Mouse (Mus musculus): ENCODE measurements around the gene Dnajc2. TPM values are rescaled to one million over a fixed set of nuclear protein-coding genes. Genes with fewer than 3 reads are reported as not detected.

Dnajc2 gene
- polyA plus RNA-seq, 1 experiment: 21.3 TPM

DNA sequence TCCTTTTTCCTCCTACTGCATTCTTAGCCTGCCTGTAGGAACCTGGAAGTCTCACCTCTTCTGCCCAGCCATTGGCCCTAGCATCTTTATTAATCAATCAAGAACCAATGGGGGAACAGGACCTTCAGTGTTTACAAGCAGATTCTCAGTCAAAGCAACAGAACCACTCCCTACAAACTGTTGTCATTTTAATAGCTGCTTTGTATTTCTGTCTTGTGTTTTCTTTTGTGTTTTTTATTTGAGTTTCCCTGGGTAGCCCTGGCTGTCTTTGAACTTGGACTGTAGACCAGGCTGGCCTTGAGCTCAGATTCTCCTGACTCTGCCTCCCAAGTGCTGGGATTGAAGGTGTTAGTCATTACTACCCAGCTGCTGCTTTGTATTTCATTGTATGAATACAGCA, 7.1 kb upstream of the Dnajc2 start:
- TF ChIP-seq POLR2A (IDR thresholded peaks at IDR 0.05; ENCODE audit: extremely low read depth, insufficient read depth, low read length): no peak
- H3K27ac ChIP-seq (ENCODE audit: insufficient read depth, low read length): no peak overlapping the region

DNA sequence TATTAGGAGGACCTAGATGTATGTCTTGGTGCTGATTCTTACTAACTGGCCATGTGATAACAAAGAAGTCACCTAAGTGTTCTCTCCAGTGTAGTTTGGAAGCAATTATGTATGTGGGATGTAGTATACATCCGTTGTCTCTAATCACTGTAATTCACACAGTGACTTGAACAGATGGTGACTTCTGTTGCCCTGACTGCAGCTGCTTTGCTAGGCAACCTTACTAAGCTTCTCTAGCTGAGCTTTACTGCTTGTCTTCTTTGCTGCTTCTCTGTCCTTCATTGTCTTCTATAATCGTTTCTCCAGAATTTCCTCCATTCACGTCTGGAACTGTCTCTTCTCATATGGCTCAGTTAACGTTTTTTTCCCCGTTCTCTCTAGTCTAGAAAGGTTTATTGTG, 4.0 kb upstream of the Dnajc2 start:
- H3K27ac ChIP-seq (ENCODE audit: insufficient read depth, low read length): no peak overlapping the region
- H3K4me1 ChIP-seq (ENCODE audit: control insufficient read depth, insufficient read depth, low read length): peaks cover 7% of the 10 kb centered on the region
- H3K4me3 ChIP-seq (ENCODE audit: insufficient read depth, low read length): no peak overlapping the region
- TF ChIP-seq CTCF (IDR thresholded peaks at IDR 0.05; ENCODE audit: extremely low read depth, insufficient read depth, low read length): no peak
- no peak for TF ChIP-seq POLR2A (IDR thresholded peaks at IDR 0.05; ENCODE audit: extremely low read depth, insufficient read depth, low read length)

More for the DNA sequence above, 7.1 kb upstream of the Dnajc2 start:
- peaks cover 7% of the 10 kb centered on the region for H3K4me1 ChIP-seq (ENCODE audit: control insufficient read depth, insufficient read depth, low read length)
- H3K4me3 ChIP-seq (ENCODE audit: insufficient read depth, low read length): no peak overlapping the region

DNA sequence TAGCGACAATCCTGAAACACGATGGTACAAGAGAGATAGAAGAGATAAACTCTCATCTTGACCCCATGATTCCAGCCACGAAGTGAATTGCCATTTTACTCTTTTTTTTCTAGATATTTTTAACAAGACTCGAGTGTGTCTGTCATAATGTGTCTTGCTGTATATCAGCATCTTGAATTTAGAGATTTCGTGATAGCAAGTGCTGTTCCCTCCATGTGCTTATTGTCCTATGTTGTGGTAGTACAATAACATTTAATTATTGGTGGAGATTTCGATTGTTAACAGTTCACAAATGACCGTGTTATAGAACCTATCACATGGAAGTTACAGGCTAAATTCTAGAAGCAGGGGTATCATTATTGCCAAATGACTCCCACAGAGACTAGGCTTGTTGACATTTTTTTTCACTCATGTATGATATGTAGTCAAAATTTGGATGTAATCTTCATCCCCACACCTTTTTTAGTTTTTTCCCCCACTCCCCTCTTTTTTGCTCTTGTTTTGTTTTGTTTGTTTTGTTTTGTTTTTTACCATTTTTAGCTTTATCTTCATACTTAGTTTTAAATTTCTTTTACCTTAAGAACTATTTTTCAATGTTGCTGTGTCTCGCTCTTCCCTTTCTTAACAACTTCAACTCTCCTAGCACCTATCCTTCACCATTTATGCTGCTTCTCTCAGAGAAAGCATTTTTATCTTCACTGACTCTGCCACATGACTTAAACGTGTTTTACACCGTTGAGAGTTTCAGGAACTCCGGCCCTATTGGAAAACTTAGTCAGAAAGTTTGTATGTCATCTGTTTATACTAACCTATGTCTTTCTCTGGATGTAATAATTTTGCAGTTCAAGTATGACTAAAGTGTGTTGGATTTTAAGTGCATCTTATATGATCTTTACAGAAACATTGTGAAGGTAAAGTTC, 2.4 kb upstream of the Dnajc2 start:
- no peak overlapping the region for H3K27ac ChIP-seq (ENCODE audit: insufficient read depth, low read length)
- H3K4me1 ChIP-seq (ENCODE audit: control insufficient read depth, insufficient read depth, low read length): peaks cover 7% of the 10 kb centered on the region
- H3K4me3 ChIP-seq (ENCODE audit: insufficient read depth, low read length): peak overlapping the region; percentile 60
- TF ChIP-seq POLR2A (IDR thresholded peaks at IDR 0.05; ENCODE audit: extremely low read depth, insufficient read depth, low read length) (no peak), CTCF (IDR thresholded peaks at IDR 0.05; ENCODE audit: extremely low read depth, insufficient read depth, low read length) (no peak)

DNA sequence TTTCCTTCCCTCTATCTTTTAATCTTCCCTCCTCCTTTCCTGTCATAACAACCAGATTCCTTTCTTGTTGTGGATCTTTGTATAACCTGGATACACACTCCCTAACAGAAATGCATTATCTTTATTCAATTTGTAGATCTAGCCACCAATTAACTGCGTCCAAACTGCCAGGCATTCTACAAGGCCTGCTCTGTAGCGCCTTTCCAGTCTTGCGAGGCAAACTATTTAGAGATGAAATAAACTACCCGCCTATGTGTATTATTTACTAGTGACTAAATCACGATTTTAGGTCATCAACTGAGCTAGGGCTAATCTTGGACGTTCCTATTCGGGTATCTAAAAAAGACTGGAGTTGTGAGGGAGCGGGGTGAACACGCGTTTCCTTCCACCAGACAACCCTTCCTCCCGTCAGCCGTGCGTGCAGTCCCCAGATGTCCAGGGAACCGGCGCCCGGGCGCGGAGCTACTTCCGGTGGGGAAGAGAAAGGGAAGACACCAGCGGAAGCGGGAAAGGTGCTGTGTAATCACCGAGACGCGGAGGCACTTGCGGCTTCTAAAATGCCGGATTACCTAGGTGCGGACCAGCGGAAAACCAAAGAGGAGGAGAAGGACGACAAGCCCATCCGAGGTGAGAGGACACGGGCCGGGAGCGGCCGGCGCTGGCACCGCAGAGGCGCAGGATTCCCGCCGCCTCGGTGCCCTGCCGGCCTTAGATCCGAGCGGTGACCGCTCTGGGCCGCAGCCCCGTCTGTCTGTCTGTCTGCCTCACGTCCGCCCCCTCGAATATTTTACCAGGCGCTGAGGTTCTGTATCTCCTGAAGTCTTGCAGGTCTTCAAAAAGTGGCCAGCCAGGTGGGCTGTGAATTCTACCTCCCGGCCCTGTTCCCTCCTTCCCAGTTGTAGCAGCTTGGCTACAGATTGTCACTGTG, 1.5 kb upstream of the Dnajc2 start:
- H3K4me1 ChIP-seq (ENCODE audit: control insufficient read depth, insufficient read depth, low read length): peaks cover 7% of the 10 kb centered on the region

DNA sequence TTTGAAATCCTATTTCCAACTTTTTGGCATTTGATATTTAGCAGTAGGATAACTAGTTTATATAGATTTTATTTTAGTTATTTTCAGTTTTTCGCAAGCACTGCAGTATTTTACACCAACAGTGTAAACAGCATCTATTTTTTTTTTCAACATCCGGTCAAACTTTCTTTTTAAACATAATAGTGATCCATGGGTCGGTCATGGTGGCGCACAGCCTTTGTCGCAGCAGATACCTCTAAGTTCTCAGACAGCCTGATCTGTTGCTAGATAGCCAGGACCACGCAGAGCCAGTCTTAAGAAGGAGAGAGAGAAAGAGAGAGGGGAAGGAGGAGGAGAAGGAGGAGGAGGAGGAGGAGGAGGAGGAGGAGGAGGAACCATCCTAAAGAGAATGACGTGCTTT, 725 bp upstream of the Dnajc2 start:
- H3K27ac ChIP-seq (ENCODE audit: insufficient read depth, low read length): no peak overlapping the region
- H3K4me1 ChIP-seq (ENCODE audit: control insufficient read depth, insufficient read depth, low read length): peaks cover 7% of the 10 kb centered on the region
- TF ChIP-seq POLR2A (IDR thresholded peaks at IDR 0.05; ENCODE audit: extremely low read depth, insufficient read depth, low read length) (no peak), CTCF (IDR thresholded peaks at IDR 0.05; ENCODE audit: extremely low read depth, insufficient read depth, low read length) (no peak)
- no peak overlapping the region; the same call in 1 of the 2 replicates for H3K4me3 ChIP-seq (ENCODE audit: insufficient read depth, low read length)

More for the DNA sequence above, 1.5 kb upstream of the Dnajc2 start:
- no peak for TF ChIP-seq CTCF (IDR thresholded peaks at IDR 0.05; ENCODE audit: extremely low read depth, insufficient read depth, low read length)
- TF ChIP-seq POLR2A (IDR thresholded peaks at IDR 0.05; ENCODE audit: extremely low read depth, insufficient read depth, low read length): peak; percentile 85
- Histone ChIP-seq H3K27ac (ENCODE audit: insufficient read depth, low read length) (peak overlapping the region; percentile 87), H3K4me3 (ENCODE audit: insufficient read depth, low read length) (peak overlapping the region; percentile 60)

DNA sequence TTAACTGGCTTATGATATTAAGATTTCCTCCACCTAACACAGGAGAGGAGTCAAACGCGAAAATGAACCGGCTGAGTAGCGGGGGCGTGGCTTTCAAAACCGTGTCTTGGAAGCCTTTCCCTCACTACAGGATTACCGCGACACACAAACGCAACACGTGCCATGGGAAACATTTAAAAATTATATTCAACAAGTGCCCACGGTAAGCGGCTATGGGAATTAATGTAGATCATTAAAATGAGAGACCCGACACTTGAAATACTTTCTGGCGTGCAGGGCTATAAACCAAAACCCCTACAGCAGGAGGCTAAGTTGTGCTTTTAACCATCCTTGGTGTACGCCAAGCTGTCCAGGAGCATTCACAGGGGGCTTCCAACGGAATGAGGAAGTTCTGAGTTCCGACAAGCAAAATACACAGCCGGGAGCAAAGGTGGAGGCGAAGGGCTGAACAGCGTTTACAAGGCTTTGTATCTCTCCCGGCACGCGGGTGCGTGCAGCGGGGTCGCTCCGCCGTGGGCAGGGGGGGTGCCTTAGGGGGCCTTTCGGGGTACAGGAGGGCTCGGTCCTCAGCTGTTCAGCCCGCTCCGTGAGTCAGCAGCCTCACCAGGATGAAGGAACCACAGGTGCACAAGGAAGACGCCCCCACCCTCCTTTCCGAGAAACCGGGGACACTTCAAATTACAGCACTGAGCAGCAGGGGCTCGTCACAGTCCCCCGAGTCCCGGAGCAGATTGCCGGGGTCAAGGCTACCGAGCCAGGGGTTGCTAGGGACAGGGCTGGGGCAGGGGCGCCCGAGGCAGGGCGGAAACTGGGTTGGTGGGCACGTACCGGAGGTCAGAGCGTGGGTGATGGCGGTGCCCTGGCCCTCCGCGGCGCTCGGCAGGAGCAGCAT, 644 bp downstream of the Dnajc2 start:
- no peak for TF ChIP-seq POLR2A (IDR thresholded peaks at IDR 0.05; ENCODE audit: extremely low read depth, insufficient read depth, low read length)
- TF ChIP-seq CTCF (IDR thresholded peaks at IDR 0.05; ENCODE audit: extremely low read depth, insufficient read depth, low read length): no peak
- Histone ChIP-seq H3K4me1 (ENCODE audit: control insufficient read depth, insufficient read depth, low read length) (peaks cover 7% of the 10 kb centered on the region), H3K4me3 (ENCODE audit: insufficient read depth, low read length) (peak overlapping the region; percentile 93), H3K27ac (ENCODE audit: insufficient read depth, low read length) (peak overlapping the region; percentile 84; the same call in 1 of the 2 replicates)

DNA sequence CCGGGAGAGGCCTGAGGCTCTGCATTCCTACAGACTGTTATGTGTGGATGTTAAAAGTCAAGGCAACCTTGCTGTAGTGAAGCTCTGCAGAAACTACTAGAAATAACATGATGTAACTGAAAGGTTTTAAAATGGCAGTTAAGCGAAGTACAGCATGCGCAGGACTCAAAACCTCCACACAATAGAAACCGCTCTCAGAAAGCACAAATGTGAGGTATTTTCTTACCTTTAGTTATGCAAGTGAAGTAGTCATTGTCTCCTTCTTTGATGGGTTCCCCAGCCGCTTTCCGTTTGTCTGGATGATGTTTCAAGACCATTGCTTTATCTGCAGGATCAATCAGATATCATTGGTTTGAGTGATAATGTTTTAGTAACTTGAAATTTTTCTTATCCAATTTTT, 8.6 kb downstream of the Dnajc2 start:
- TF ChIP-seq CTCF (IDR thresholded peaks at IDR 0.05; ENCODE audit: extremely low read depth, insufficient read depth, low read length) (no peak), POLR2A (IDR thresholded peaks at IDR 0.05; ENCODE audit: extremely low read depth, insufficient read depth, low read length) (no peak)
- Histone ChIP-seq H3K4me1 (ENCODE audit: control insufficient read depth, insufficient read depth, low read length) (no peaks in the 10 kb centered on the region), H3K27ac (ENCODE audit: insufficient read depth, low read length) (no peak overlapping the region), H3K4me3 (ENCODE audit: insufficient read depth, low read length) (no peak overlapping the region)

DNA sequence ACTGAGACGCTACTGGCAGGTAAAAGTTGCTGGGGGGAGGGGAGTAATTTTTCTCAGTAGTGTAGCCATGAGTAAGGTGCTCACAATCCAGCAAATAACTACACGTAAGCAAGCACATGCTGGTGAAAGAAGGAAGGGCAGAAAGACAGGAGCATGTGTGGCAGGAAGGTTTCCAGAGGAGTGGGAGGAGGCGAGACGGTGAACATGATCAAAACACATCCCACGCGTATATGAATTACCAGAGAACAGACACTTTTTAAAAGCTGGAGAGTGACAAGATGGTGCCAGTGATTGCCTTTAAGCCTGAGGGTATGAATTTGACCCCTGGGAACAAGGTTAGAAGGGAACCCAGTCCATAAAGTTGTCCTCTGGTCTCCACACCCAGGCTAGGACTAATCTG, 15.2 kb downstream of the Dnajc2 start:
- Histone ChIP-seq H3K4me3 (ENCODE audit: insufficient read depth, low read length) (no peak overlapping the region), H3K27ac (ENCODE audit: insufficient read depth, low read length) (no peak overlapping the region)
- TF ChIP-seq CTCF (IDR thresholded peaks at IDR 0.05; ENCODE audit: extremely low read depth, insufficient read depth, low read length) (no peak), POLR2A (IDR thresholded peaks at IDR 0.05; ENCODE audit: extremely low read depth, insufficient read depth, low read length) (no peak)

More for the DNA sequence above, 15.2 kb downstream of the Dnajc2 start:
- peaks cover 2% of the 10 kb centered on the region; the same call in 1 of the 2 replicates for H3K4me1 ChIP-seq (ENCODE audit: control insufficient read depth, insufficient read depth, low read length)

All from cortical plate, adult 2 months (tissue).